Mouse (Mus musculus): ENCODE data around the gene Clnk. TPM values are rescaled to one million over a fixed set of nuclear protein-coding genes. Genes with fewer than 3 reads are reported as not detected.

Clnk gene
- polyA plus RNA-seq, 1 experiment: 0.27 TPM

DNA sequence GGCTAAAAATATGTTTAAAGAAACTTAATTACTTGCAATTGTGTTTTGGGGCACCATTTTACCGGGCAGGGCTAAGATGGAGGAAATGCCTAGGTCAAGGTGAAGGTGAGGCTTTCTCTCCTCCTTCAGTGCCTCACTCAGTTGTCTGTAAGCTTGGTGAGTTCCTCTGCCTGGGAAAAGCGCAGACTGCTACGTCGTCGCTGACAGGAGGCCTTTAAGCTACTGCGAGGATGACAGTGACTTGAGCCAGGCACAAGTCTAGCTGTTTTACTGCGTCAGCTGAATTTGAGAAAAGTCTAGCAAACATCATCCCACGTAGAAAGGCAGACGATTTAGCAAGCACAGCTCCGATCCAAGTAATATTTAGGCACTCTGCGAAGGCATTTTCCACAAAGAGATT is 81.5 kb downstream of the Clnk start:
- DNase-seq: no peak
- 93% methylated on average over 11 of the region's 11 CpGs for WGBS
- no peaks in the 10 kb centered on the region for H3K4me1 ChIP-seq (replicated peaks; ENCODE audit: control insufficient read depth, insufficient read depth, low read length)
- H3K27ac ChIP-seq (ENCODE audit: control insufficient read depth, insufficient read depth, low read length): no peak overlapping the region
- H3K36me3 ChIP-seq (ENCODE audit: control insufficient read depth, insufficient read depth, low read length): no peaks in the 10 kb centered on the region
- no peaks in the 10 kb centered on the region for H3K27me3 ChIP-seq (ENCODE audit: control insufficient read depth, insufficient read depth, low read length)
- TF ChIP-seq CTCF (IDR thresholded peaks at IDR 0.05; ENCODE audit: borderline replicate concordance, control insufficient read depth, extremely low read depth, insufficient read depth, low read length, poor library complexity) (no peak), POLR2A (IDR thresholded peaks at IDR 0.05; ENCODE audit: control insufficient read depth, extremely low read depth, insufficient read depth, low read length, poor library complexity) (no peak)
- no peak overlapping the region for H3K4me3 ChIP-seq (ENCODE audit: control insufficient read depth, insufficient read depth, low read length)

DNA sequence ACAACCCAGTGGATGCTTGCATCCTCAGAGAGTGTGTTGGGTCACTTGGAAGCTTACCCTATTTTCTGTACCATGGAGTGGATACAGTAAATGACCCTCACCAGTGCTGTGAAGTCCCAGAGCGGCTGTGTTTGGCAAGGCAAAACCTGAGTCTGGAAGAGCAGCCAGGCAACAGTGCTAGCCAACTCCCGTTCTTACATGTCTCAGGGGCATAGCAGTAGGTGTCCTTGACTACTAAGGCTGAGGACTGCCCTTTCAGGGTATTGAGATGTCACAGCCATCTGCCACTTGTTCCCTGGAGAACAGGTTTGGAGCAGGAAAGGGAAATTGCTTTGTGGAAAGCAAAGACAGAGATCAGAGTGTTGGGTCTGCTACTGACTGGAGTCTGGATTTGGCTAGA is 85.5 kb downstream of the Clnk start:
- WGBS: 91% methylated on average over 2 of the region's 2 CpGs
- Histone ChIP-seq H3K4me1 (replicated peaks; ENCODE audit: control insufficient read depth, insufficient read depth, low read length) (no peaks in the 10 kb centered on the region), H3K27ac (ENCODE audit: control insufficient read depth, insufficient read depth, low read length) (no peak overlapping the region), H3K36me3 (ENCODE audit: control insufficient read depth, insufficient read depth, low read length) (no peaks in the 10 kb centered on the region), H3K27me3 (ENCODE audit: control insufficient read depth, insufficient read depth, low read length) (no peaks in the 10 kb centered on the region), H3K4me3 (ENCODE audit: control insufficient read depth, insufficient read depth, low read length) (no peak overlapping the region)
- TF ChIP-seq CTCF (IDR thresholded peaks at IDR 0.05; ENCODE audit: borderline replicate concordance, control insufficient read depth, extremely low read depth, insufficient read depth, low read length, poor library complexity) (no peak), POLR2A (IDR thresholded peaks at IDR 0.05; ENCODE audit: control insufficient read depth, extremely low read depth, insufficient read depth, low read length, poor library complexity) (no peak)
- DNase-seq: no peak

DNA sequence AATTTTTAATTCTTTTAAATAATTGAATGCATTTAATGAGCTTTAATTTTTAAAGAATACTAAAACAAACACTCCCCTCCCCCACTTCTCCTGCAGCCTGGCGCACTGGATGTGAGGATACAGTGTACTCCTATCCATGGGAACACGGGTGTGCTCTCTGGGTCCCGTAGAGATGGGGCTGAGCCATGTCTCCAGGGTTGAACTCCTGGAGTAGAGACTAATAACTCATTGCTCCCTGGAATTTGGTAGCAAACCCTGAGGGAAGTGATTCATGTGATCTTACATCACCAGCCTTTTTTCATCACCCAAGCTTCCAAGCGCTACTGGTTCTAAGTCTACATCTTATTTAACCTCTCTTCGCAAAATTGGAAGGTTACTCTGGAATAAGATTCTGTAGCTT is 87.8 kb downstream of the Clnk start:
- Histone ChIP-seq H3K4me3 (ENCODE audit: control insufficient read depth, insufficient read depth, low read length) (no peak overlapping the region), H3K27ac (ENCODE audit: control insufficient read depth, insufficient read depth, low read length) (no peak overlapping the region), H3K36me3 (ENCODE audit: control insufficient read depth, insufficient read depth, low read length) (no peaks in the 10 kb centered on the region), H3K27me3 (ENCODE audit: control insufficient read depth, insufficient read depth, low read length) (no peaks in the 10 kb centered on the region), H3K4me1 (replicated peaks; ENCODE audit: control insufficient read depth, insufficient read depth, low read length) (no peaks in the 10 kb centered on the region)
- TF ChIP-seq POLR2A (IDR thresholded peaks at IDR 0.05; ENCODE audit: control insufficient read depth, extremely low read depth, insufficient read depth, low read length, poor library complexity): no peak
- no peak for TF ChIP-seq CTCF (IDR thresholded peaks at IDR 0.05; ENCODE audit: borderline replicate concordance, control insufficient read depth, extremely low read depth, insufficient read depth, low read length, poor library complexity)
- WGBS: 95% methylated on average over 5 of the region's 5 CpGs
- no peak for DNase-seq

DNA sequence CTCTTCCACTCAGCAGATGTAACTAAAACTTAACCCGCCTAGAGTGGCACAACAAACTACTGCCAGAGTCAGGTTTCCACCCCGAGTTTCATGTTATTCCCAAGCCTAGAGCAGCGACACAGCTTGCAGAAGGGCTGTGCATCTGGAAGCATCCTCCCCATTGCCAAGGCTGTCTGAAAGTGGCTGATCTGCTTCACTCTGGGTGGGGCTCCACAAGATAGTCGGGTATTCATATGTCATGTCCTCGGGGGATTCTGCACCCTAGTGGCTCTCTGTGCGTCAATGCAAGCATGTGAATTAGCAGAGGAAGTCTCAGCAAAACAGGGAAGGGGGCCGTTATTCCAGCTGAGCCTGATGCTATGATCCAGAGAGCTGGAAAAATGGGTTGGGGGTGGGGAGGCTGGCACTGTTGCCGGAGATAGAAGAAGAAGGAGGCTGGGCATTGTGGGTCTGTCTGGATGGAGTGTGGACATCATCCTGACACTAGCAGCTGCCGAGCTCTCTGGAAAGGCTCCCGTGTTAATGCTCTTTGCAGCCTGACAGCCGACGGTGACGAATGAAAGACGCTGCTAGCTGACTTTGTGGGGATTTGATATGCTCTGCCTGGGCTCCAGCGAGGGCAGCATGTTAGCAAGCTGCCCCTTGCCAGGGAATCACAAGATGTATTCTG is 88.6 kb downstream of the Clnk start:
- H3K4me3 ChIP-seq (ENCODE audit: control insufficient read depth, insufficient read depth, low read length): no peak overlapping the region
- WGBS: 82% methylated on average over 15 of the region's 15 CpGs
- no peak overlapping the region for H3K27ac ChIP-seq (ENCODE audit: control insufficient read depth, insufficient read depth, low read length)
- H3K4me1 ChIP-seq (replicated peaks; ENCODE audit: control insufficient read depth, insufficient read depth, low read length): no peaks in the 10 kb centered on the region
- H3K36me3 ChIP-seq (ENCODE audit: control insufficient read depth, insufficient read depth, low read length): no peaks in the 10 kb centered on the region
- DNase-seq: no peak
- TF ChIP-seq CTCF (IDR thresholded peaks at IDR 0.05; ENCODE audit: borderline replicate concordance, control insufficient read depth, extremely low read depth, insufficient read depth, low read length, poor library complexity) (no peak), POLR2A (IDR thresholded peaks at IDR 0.05; ENCODE audit: control insufficient read depth, extremely low read depth, insufficient read depth, low read length, poor library complexity) (no peak)
- H3K27me3 ChIP-seq (ENCODE audit: control insufficient read depth, insufficient read depth, low read length): no peaks in the 10 kb centered on the region

DNA sequence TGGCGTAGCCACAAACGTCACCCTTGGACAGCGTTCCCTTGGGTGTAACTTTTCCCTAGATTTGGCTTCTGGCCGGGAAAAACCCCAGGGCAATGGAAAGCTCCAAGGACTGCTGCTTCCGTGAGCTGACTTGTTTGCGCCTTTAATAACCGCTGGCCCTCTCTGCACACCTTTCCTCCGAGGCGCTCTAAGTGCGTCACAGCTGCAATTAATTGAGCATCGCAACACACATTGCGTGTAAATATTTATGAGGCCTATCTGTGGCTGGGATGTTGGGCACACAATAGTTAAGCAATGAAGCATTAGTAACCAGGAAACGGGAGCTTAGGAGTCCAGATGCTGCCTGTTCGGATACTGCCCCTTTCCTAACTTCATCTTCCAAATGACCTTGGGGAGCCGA is 90.5 kb downstream of the Clnk start:
- H3K4me1 ChIP-seq (replicated peaks; ENCODE audit: control insufficient read depth, insufficient read depth, low read length): no peaks in the 10 kb centered on the region
- H3K4me3 ChIP-seq (ENCODE audit: control insufficient read depth, insufficient read depth, low read length): no peak overlapping the region
- no peaks in the 10 kb centered on the region for H3K36me3 ChIP-seq (ENCODE audit: control insufficient read depth, insufficient read depth, low read length)
- H3K27me3 ChIP-seq (ENCODE audit: control insufficient read depth, insufficient read depth, low read length): no peaks in the 10 kb centered on the region
- DNase-seq: no peak
- no peak for TF ChIP-seq POLR2A (IDR thresholded peaks at IDR 0.05; ENCODE audit: control insufficient read depth, extremely low read depth, insufficient read depth, low read length, poor library complexity)
- TF ChIP-seq CTCF (IDR thresholded peaks at IDR 0.05; ENCODE audit: borderline replicate concordance, control insufficient read depth, extremely low read depth, insufficient read depth, low read length, poor library complexity): no peak
- 96% methylated on average over 15 of the region's 15 CpGs for WGBS
- no peak overlapping the region for H3K27ac ChIP-seq (ENCODE audit: control insufficient read depth, insufficient read depth, low read length)

DNA sequence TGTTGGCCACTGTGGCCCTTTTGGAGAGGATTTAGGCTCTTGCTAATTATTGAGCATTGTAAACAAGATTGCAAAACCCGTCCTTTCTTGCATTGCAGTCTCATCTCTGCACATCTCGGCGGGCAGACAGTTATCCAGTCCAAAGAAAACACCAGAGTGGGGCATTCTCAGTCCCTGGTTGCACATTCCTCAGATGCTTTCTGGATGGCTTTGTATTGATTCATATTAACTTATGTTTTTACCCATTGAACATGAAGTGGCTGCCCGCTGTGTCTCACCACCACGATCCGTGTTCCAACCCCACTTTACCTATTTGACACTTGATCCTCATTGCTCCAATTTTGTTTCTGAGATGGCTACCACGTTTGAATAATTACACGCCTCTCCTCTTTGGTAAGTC is 90.9 kb downstream of the Clnk start:
- Histone ChIP-seq H3K36me3 (ENCODE audit: control insufficient read depth, insufficient read depth, low read length) (no peaks in the 10 kb centered on the region), H3K27ac (ENCODE audit: control insufficient read depth, insufficient read depth, low read length) (no peak overlapping the region), H3K4me1 (replicated peaks; ENCODE audit: control insufficient read depth, insufficient read depth, low read length) (no peaks in the 10 kb centered on the region), H3K27me3 (ENCODE audit: control insufficient read depth, insufficient read depth, low read length) (no peaks in the 10 kb centered on the region), H3K4me3 (ENCODE audit: control insufficient read depth, insufficient read depth, low read length) (no peak overlapping the region)
- DNase-seq: no peak
- WGBS: 91% methylated on average over 8 of the region's 8 CpGs
- TF ChIP-seq POLR2A (IDR thresholded peaks at IDR 0.05; ENCODE audit: control insufficient read depth, extremely low read depth, insufficient read depth, low read length, poor library complexity): no peak
- TF ChIP-seq CTCF (IDR thresholded peaks at IDR 0.05; ENCODE audit: borderline replicate concordance, control insufficient read depth, extremely low read depth, insufficient read depth, low read length, poor library complexity): no peak

DNA sequence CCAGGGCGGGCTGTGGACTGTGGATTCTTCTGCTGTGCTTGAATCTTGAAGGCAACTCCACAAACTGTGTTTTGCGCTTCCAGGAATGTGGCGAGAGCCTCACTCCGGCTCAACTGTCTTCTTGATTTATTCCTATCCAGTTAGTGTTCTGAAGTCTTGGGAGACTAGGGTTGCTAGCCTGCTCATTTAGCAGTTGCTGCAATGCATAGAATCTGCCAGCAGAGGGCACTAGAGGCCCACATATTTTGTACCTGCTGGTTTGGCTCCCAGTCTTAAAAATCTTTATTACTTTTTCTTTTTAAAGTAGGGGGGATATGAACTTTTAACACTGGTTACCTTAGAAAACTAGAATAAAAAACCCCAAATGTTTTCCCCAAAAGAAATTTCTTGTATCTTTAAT is 94.8 kb downstream of the Clnk start:
- 39% methylated on average over 4 of the region's 4 CpGs for WGBS
- Histone ChIP-seq H3K4me1 (replicated peaks; ENCODE audit: control insufficient read depth, insufficient read depth, low read length) (no peaks in the 10 kb centered on the region), H3K27me3 (ENCODE audit: control insufficient read depth, insufficient read depth, low read length) (no peaks in the 10 kb centered on the region), H3K4me3 (ENCODE audit: control insufficient read depth, insufficient read depth, low read length) (no peak overlapping the region), H3K27ac (ENCODE audit: control insufficient read depth, insufficient read depth, low read length) (no peak overlapping the region), H3K36me3 (ENCODE audit: control insufficient read depth, insufficient read depth, low read length) (no peaks in the 10 kb centered on the region)
- TF ChIP-seq POLR2A (IDR thresholded peaks at IDR 0.05; ENCODE audit: control insufficient read depth, extremely low read depth, insufficient read depth, low read length, poor library complexity): no peak
- no peak for TF ChIP-seq CTCF (IDR thresholded peaks at IDR 0.05; ENCODE audit: borderline replicate concordance, control insufficient read depth, extremely low read depth, insufficient read depth, low read length, poor library complexity)
- peak; percentile 51 for DNase-seq
